Mouse (Mus musculus) liver, embryonic 14.5 days (tissue): ENCODE results near the gene Ifnar2.

Experiments used
- CTCF ChIP-seq: IDR thresholded peaks from 2 replicates; pipeline ENCODE4 v1.5.1; 2016; ENCODE audit warnings: antibody characterized with exemption, low read depth, control low read depth
- EP300 ChIP-seq: IDR thresholded peaks from 2 replicates; pipeline ENCODE4 v1.6.1; 2016; ENCODE audit warnings: antibody characterized with exemption, low read depth

DNA sequence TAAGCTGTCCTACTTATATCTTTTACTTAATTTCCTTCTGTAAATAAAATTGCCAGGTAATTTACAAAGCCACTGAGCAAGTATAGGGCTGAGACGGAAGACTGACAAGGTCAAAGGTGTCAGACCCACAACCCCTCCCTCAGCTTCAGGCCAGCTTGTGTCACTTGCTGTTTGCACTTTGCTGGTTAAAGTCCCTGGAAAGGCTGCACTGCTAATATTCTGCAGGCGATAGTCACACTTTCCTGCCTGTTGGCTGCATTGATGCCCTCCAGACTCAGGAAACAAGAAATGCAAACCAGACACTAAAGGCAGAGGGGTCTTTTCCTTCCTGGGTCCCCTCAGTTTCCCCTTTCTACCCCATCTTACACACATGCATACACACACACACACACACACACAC lies 10.6 kb upstream of the Ifnar2 start:
- TF ChIP-seq EP300 (no peak), CTCF (no peak)
